Mouse (Mus musculus) MEL-GATA-1-ER (cell line): Measurements from ENCODE around the gene Cacna1s.

Source experiments
- DNase-seq: peaks from one replicate; pipeline ENCODE4 v3.0.0-alpha.2; 2012; ENCODE audit warnings: low read depth; ENCODE audit errors: extremely low read depth

Cacna1s gene

DNA sequence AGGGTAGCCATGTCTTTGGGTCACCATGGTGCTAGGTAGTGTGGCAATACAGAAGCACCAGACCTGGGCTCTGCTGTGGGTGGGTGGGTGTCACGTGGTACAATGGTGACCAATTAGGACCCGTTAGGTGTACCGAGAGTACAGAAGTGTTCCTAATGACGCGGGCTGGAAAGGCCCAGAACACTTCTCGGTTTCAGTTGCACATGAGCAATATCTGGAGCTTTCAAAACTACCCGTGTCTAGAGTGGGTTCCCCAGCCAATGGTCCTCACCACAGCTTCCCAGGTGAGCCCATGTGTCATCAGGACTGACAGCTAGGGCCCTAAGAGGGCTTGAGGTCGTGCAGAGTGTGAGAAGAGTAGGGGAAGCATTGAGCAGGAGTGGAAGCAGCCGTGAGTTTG, 64.5 kb downstream of the Cacna1s start:
- no peak for DNase-seq

- DNase-seq, result no peak
These were observed 66.3 kb downstream of the Cacna1s start for GRCm38 (mm10) chr1:136118875-136119274.

DNA sequence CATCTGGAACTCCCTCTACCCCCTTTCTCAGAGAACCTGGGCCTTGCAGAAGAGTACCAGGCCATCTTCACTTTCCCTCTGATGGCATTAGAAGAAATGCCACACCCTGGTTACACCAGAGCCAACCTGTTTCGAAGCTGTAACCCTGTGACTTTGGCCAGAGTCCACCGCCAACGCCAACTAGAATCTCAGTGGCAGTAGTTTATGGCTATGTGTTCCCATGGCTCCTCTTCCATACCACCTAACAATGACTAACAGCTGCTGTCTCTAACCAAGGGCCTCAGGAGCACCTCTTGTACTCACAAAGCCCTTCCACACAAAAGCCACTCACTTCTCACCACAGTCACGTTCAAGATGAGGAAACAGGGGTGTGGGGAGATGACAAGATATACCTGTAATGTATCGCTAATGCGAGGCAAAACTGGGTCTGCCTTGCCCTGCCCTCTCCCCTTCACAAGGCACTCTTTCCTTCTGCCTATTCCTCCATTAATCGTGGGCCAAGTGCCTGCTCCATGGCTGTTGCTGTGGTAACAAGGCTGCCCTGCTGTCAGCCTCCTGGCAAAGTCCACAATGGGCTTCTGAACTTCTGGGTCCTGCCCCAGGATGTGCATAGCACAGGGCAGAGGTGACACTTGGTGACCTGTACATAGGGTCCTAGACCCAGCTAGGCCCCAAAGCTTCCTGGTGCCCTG, 67.2 kb downstream of the Cacna1s start:
- DNase-seq, result no peak

GRCm38 (mm10) chr1:136120263-136120603, 67.7 kb downstream of the Cacna1s start:
- no peak for DNase-seq

GRCm38 (mm10) chr1:136120785-136121184, 68.2 kb downstream of the Cacna1s start:
- no peak for DNase-seq

DNA sequence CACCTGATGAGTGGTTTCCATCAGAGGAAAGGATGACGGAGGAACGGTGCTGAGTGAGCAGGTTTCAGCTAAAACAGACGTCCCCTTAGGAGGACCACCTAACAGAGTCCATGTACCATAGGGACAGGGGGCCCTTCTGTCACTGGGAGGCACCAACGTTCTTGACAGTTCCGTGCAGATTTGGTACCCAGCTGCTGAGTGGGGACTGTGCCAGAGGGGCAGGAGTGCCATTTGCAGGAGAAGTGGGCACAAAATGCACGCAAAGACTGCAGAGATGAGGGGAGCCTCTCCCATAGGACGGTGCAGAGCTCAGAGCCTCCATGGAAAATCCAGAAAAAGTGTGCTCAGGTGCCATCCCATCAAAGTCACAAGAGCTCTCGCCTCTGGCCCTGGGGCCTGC, 69.5 kb downstream of the Cacna1s start:
- no peak for DNase-seq

- DNase-seq, result no peak
These were observed 73.7 kb downstream of the Cacna1s start for GRCm38 (mm10) chr1:136126159-136126765.

- no peak for DNase-seq
These were observed 74.3 kb downstream of the Cacna1s start for GRCm38 (mm10) chr1:136126895-136127294.

DNA sequence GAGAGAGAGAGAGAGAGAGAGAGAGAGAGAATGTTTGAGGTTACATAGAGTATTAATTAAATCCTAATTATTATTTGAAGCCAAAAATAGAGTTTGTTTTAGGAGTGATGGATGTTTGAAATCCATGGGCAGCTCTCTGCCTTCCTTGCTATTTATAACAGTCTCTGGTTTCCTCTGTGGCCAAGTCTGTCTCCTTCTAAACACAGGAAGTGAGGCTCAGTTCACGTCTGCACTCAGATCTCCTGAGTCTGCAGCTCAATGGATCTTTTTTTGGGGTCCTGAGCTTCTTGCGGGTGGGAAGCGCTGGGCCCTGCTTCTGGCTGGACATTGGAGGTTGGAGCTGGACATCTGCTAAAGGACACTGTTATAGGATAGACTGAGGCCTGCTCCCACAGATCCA, 75.3 kb downstream of the Cacna1s start:
- no peak for DNase-seq

GRCm38 (mm10) chr1:136128416-136128815, 75.9 kb downstream of the Cacna1s start:
- DNase-seq, result no peak

- DNase-seq, result no peak
These were observed 76.5 kb downstream of the Cacna1s start for GRCm38 (mm10) chr1:136128944-136129589.

- no peak for DNase-seq
These were observed 77.6 kb downstream of the Cacna1s start for GRCm38 (mm10) chr1:136130107-136130506.

GRCm38 (mm10) chr1:136130951-136131558, 78.5 kb downstream of the Cacna1s start, which contains the start of gene Kif21b:
Kif21b (plus strand) TSS chr1:136131389.
- no peak for DNase-seq

DNA sequence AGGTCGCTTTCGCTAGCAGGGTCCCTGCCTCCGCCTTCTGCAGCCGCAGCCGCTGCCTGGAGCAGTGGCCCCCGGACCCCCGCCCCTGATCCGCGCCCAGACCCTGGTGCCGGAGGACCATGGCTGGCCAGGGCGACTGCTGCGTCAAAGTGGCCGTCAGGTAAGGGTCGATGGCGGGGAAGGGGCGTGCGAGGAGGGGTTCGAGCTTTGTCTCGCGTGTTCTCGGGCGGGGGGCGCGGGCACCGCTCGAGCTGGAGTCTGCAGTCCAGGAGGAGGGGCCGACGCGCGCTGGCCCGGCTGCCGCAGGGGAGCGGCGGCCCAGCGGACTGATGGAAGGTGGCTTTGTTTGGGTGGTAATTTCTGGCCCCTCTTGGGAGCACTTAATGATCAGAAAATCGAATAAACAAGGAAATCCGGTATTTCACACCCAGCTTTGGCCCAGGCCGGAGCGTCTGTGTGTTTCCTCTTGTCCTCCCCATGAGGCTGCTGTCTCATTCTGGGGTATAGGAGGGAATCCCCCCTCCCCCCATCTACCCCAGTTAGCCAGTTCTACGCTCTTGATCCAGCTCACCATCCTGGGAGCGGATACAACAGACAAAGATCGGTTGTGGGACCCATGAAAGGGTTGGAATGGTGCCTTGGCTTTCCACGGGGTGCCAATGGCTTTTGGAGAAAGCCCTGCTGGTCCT, 79.2 kb downstream of the Cacna1s start:
- no peak for DNase-seq

DNA sequence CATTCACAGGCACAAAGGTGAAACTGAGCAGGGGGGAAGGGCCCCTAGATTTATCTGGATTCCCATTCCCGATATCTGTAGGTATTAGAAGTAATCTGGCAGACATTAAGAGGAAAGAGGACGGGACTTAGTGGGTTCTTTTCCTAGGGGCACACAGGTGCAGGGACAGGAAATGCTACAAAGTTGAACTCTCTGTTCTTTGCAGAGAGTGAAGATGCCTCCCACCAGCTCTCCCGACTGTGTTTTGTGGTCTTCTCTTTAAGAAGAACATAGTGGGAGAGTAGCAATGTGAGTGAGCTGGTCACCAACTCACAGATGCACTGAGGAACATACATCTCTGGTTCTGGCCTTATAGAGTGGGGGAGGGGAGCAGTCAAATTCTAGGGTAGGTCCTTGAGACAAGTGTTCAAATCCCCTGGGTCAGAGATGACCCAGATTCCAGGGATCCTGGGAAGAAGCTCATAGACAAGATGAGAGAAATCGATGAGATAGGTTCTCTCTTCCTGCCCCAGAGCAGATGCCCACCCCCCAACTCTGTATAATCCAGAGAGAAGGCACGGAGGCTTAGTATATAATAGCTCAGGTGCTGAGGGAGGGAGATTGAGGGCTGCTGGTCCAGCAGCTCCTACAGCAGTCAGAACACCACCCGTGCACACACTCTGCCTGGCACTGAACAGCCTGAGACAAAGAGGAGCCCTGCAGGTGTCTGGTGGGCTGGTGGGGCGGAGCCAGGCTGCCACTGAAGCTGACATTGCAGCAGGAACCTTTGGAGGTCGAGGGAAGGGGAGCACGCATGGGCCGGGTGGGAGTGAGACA, 80.0 kb downstream of the Cacna1s start:
- no peak for DNase-seq

GRCm38 (mm10) chr1:136133570-136134240, 81.2 kb downstream of the Cacna1s start:
- DNase-seq, result no peak

DNA sequence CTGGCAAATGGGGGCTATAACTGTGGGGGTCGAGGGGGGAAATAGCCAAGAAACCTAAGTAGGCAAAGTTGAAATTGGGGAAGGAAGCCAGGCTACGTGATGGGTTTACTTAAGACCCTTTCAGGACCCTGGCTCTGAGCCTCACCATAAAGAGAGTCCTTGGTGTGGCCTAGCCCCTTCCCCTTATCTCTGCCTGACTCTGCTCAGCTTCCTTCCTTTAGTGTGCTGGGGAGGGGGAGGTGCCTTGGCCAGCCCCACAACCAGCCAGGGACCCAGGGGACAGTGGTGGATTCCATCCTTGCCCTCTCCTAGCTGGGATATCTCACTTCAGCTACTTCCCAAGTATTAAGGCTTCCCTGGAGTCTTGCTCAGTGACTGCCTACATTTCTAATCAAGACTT, 82.0 kb downstream of the Cacna1s start:
- no peak for DNase-seq

- DNase-seq, result peak; percentile 96
These were observed 82.5 kb downstream of the Cacna1s start for GRCm38 (mm10) chr1:136135046-136135445.

DNA sequence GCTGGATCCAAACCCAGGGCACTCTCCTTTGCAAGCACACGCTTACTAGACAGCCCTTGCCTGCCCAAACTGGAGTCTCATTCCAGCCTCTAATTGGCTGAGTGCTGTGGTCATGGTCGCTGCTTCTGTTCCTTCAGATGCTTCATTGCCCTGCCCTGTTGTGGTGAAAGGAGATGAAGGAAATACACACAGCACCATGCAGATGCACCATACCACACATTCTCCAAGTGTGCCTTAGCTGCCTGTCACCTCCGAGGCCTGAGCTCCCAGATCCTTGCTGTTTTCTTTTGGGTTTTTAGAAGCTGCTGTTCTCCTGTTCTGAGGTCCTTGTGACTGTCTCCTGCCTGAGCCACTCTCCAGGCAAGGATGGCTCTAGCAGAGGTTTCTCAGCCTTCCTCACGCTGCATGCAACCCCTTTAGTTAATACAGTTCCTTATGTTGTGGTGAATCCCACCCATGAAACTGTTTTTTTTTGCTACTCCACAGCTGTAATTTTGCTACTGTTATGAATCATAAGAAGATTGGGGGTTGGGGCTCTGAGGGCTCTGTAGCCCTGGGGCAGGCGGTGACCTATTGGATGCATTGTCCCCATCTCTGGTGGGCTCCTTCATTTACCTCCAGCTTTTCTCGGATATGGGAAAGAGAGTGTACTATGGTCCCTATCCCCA, 83.4 kb downstream of the Cacna1s start:
- no peak for DNase-seq

DNA sequence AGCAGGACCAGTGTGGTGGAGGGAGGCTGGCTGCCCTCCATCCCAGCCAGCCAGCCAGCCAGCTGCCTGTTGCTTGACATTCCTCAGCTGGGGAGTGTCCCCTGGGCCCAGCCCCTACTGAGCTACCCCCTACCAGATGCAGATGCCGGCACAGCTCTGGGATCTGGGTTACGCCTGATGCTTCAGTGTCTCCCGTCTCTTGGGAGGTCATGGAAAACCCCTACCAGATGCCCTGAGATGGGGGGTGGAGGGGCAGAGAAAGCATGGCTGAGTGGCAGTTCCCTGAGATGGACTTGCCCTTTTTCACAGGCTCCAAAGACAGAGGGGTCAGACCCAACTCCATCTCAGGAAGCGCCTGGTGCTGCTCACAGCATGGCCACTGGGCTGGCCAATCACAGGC, 84.0 kb downstream of the Cacna1s start:
- no peak for DNase-seq
